Mouse (Mus musculus): ENCODE data around the gene Pacrg. TPM values are rescaled to one million over a fixed set of nuclear protein-coding genes. Genes with fewer than 3 reads are reported as not detected.

Gene Pacrg
- 10.7 and 12.1 TPM in 2 replicates for polyA plus RNA-seq (2015; fragmentation: Nextera tagmentation; extraction: Ambion mirVana)

DNA sequence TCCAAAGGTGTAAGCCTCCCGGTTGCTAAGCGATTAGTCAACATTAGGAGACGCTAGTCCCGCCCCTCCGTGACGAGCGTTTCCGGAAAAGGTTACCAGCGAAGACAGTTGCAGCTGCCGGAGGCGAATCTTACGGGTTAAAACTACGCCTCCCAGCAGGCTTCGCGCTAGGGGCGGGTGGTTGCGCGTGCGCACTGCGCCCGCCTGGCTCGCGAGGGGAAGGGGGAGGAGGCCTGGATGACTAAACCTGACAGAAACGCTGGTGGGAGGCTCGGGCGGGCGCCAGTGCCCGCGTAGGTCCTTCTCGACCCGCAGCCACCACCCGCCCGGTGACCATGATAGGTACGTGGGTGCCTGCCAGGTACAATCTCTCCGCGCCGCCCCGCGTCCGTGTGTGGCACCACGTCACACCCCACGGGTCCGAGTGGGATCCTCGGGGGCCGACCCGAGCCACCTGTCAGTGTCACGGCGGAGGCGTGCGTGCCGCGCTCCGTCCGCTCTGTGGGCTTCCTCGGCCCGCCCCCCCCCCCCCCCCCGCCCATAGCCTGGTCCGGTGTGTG is at the start of gene Pacrg, which contains the start of gene Prkn:
TSS of gene Pacrg (minus strand) at position 164 of the 560 bp plus-strand sequence.
TSS of gene Prkn (plus strand) at position 237 of the 560 bp plus-strand sequence.
- Histone ChIP-seq H3K9me3 (no peaks in the 10 kb centered on the region), H3K27me3 (replicated peaks) (no peaks in the 10 kb centered on the region), H3K27ac (peak within 1 kb of the TSS; percentile 88), H3K4me2 (peak within 1 kb of the TSS; percentile 65), H3K9ac (peak within 1 kb of the TSS; percentile 76), H3K4me1 (peaks cover 9% of the 10 kb centered on the region), H3K36me3 (replicated peaks) (no peaks in the 10 kb centered on the region), H3K4me3 (peak within 1 kb of the TSS; percentile 76)
- under 1% methylated on average over 47 of the region's 58 CpGs for WGBS
- peak; percentile 97 for ATAC-seq (replicated peaks)

DNA sequence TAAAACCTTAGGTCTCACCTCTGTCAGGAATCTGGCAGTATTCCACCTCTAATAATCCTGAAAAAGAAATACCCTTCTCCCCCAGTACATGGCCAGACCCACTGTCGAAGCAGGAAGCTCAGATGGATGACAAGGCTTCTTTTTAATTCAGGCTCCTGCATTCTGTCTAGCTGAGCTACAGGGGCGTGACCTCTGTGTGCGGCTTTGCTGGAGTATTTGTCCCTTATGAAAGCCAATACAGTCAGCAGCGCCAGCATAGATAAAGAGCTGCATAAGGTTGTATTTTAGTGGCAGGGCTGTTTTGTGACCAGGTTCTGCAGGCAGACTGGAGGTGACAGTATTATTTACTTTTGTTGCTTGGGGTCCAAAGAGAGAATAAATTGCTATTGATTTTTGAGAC is 47.8 kb upstream of the Pacrg start:
- no peak for ATAC-seq (replicated peaks)
- no peaks in the 10 kb centered on the region for H3K36me3 ChIP-seq (replicated peaks)
- H3K9me3 ChIP-seq: no peaks in the 10 kb centered on the region
- 0 out of 2 replicates have a peak, but pooled peaks cover 2% of the 10 kb centered on the region for H3K4me1 ChIP-seq
- 14% methylated on average over 4 of the region's 4 CpGs for WGBS
- H3K4me3 ChIP-seq: no peak overlapping the region
- H3K4me2 ChIP-seq: no peak overlapping the region
- H3K27me3 ChIP-seq (replicated peaks): no peaks in the 10 kb centered on the region
- no peak overlapping the region for H3K9ac ChIP-seq
- no peak overlapping the region for H3K27ac ChIP-seq

GRCm38 (mm10) chr17:10882260-10882659 is 42.1 kb upstream of the Pacrg start:
- no peak for ATAC-seq (replicated peaks)
- Histone ChIP-seq H3K4me2 (no peak overlapping the region), H3K9me3 (no peaks in the 10 kb centered on the region), H3K27ac (no peak overlapping the region), H3K9ac (no peak overlapping the region), H3K36me3 (replicated peaks) (no peaks in the 10 kb centered on the region), H3K4me1 (no peaks in the 10 kb centered on the region), H3K27me3 (replicated peaks) (no peaks in the 10 kb centered on the region), H3K4me3 (no peak overlapping the region)
- WGBS: 85% methylated on average over 1 of the region's 1 CpGs

DNA sequence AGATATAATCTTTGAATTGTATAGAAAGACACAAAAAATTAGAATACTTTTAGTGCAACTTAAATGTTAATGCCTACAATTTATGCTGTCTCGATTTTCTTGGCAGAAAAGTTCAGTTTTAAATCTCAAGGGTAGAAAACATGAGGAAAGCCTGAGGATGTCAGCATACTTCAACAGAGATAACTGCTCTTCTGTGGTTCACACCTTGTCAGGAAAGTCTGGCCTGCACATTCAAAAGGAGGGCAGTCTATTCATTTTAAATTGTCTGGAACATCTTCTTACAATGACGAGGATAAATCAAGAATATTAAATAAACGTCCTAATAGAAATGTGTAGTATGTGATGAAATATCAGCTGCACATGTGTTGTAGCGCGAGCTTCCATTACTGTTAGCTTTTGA is 38.9 kb upstream of the Pacrg start:
- Histone ChIP-seq H3K9ac (no peak overlapping the region), H3K4me1 (no peaks in the 10 kb centered on the region), H3K9me3 (no peaks in the 10 kb centered on the region), H3K4me3 (no peak overlapping the region), H3K4me2 (no peak overlapping the region), H3K36me3 (replicated peaks) (no peaks in the 10 kb centered on the region), H3K27ac (no peak overlapping the region), H3K27me3 (replicated peaks) (no peaks in the 10 kb centered on the region)
- 85% methylated on average over 5 of the region's 5 CpGs for WGBS
- no peak for ATAC-seq (replicated peaks)

DNA sequence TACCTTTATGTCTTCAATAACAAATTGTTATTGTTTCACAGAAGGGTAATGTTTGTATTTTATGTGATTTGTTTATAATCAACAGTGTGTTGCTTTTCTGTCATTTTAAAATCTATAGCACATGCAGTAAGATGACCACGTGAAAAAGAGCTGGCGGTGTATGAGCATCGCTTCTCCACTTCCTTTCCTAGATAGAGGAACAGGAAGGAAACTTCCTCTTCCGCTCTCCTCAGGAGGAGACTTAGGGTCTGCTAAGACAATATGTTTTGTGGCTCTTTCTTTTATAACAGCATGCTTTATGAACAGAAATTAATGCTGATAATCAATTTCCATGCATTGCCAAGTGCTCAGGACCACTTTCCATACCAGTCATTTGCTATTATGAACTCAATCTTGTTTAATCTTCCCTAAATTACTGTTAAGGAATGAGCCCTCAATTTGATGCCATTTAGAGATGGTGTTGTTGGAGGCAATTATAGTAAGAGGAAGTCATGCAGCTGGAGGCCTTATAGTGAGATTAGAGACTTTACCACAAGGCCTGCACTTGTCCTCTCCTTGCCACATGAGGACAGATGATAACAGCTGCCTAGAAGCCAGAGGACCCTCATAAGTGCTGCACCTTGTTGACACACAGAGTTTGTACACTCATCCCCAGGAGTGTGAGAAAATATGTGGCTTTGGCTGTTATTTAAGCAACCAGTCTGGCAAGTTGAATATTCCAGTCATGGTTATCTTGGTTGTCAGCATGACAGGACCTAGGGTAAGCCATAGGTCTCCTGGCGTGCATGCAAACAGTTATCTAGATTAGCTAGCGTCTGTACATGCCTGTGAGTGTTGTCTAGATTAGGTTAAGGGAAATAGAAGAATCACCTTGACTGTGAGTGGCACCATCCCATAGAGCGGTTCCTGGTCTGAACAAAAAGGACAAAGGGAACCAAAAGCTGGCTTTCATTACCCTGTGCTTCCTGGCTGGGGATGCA is 34.4 kb upstream of the Pacrg start:
- WGBS: 89% methylated on average over 7 of the region's 7 CpGs

DNA sequence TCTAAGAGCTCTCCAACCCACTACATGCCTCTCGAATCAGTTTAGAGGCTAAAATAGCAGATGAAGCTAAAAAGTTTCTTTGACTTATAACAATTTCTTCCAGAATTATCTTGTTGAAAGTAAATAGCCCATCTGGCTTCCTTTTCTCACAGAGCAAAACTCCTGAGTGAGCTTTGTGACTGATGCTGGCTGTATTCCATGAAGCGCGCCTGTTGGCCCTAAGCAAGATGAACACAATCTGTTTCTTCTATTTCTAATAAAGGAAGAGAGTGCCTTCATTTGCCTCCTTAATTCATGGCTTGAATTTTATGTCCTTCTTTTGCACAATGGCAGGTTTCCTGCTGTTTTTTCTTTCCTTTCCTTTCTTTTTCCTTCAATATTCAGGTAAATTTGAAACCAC is 14.1 kb upstream of the Pacrg start:
- 79% methylated on average over 3 of the region's 3 CpGs for WGBS
- Histone ChIP-seq H3K4me2 (no peak overlapping the region), H3K9ac (no peak overlapping the region), H3K4me1 (no peaks in the 10 kb centered on the region), H3K27ac (no peak overlapping the region), H3K4me3 (no peak overlapping the region), H3K9me3 (no peaks in the 10 kb centered on the region), H3K27me3 (replicated peaks) (no peaks in the 10 kb centered on the region), H3K36me3 (replicated peaks) (no peaks in the 10 kb centered on the region)
- ATAC-seq (replicated peaks): no peak

More for the DNA sequence above, 34.4 kb upstream of the Pacrg start:
- Histone ChIP-seq H3K4me2 (no peak overlapping the region), H3K27ac (no peak overlapping the region), H3K36me3 (replicated peaks) (no peaks in the 10 kb centered on the region), H3K27me3 (replicated peaks) (no peaks in the 10 kb centered on the region), H3K4me1 (no peaks in the 10 kb centered on the region), H3K4me3 (no peak overlapping the region), H3K9me3 (no peaks in the 10 kb centered on the region), H3K9ac (no peak overlapping the region)
- ATAC-seq (replicated peaks): no peak

DNA sequence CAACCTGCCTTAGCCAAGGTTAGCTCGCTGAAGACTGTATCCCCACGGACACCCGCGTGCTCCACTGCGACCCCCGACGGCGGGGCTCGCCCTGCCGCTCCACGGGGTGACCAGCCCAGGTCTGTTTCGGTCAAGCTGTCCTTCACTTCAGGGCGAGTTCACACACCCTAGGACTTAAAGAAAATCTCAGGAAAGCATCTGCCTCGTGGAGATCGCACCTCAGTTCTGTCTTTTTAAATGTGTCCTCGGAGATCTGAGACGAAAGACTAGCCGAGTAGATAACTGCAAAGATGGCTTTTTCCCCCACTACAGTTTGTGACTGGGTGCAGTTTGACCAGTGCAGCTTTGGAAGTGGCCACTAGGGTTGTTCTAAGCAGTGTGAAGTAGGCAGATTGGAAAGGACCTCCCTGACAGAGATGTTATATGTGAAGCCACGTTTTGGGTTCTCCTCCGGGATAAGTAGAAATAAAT is 655 bp upstream of the Pacrg start:
- H3K4me2 ChIP-seq: peak overlapping the region; percentile 65
- peaks cover 9% of the 10 kb centered on the region for H3K4me1 ChIP-seq
- ATAC-seq (replicated peaks): peak; percentile 53
- peak overlapping the region; percentile 76 for H3K9ac ChIP-seq
- H3K9me3 ChIP-seq: no peaks in the 10 kb centered on the region
- WGBS: 2% methylated on average over 20 of the region's 20 CpGs
- H3K36me3 ChIP-seq (replicated peaks): no peaks in the 10 kb centered on the region
- no peaks in the 10 kb centered on the region for H3K27me3 ChIP-seq (replicated peaks)
- peak overlapping the region; percentile 76 for H3K4me3 ChIP-seq
- peak overlapping the region; percentile 88 for H3K27ac ChIP-seq

DNA sequence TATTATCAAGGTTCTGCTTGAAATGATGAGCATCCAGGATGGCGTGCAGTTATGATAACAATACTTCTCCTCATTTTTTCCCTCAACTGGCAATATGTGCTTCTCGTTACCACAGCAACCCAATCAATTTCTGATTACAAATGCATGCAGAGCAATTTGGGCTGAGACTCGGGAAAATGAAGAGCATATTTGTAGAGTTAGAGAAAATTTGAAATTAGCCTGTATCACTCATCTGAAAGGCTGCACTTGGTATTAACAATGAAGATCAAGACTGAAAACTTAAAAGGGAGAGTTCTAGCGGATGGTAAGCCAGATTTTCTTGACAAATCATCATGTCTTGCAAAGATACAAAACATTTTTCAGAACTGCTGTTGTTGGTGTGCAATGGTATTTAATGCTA is 21.1 kb downstream of the Pacrg start:
- no peaks in the 10 kb centered on the region for H3K9me3 ChIP-seq
- H3K4me3 ChIP-seq: no peak overlapping the region
- H3K4me1 ChIP-seq: no peaks in the 10 kb centered on the region
- H3K36me3 ChIP-seq (replicated peaks): no peaks in the 10 kb centered on the region
- H3K4me2 ChIP-seq: no peak overlapping the region
- ATAC-seq (replicated peaks): no peak
- no peak overlapping the region for H3K9ac ChIP-seq
- WGBS: 70% methylated on average over 4 of the region's 4 CpGs
- H3K27me3 ChIP-seq (replicated peaks): no peaks in the 10 kb centered on the region
- no peak overlapping the region for H3K27ac ChIP-seq

GRCm38 (mm10) chr17:10808571-10808970 is 31.5 kb downstream of the Pacrg start:
- Histone ChIP-seq H3K4me2 (no peak overlapping the region), H3K9me3 (no peaks in the 10 kb centered on the region), H3K27me3 (replicated peaks) (no peaks in the 10 kb centered on the region), H3K9ac (no peak overlapping the region), H3K4me3 (no peak overlapping the region), H3K36me3 (replicated peaks) (no peaks in the 10 kb centered on the region), H3K27ac (no peak overlapping the region), H3K4me1 (no peaks in the 10 kb centered on the region)
- WGBS: 77% methylated on average over 2 of the region's 2 CpGs
- no peak for ATAC-seq (replicated peaks)

GRCm38 (mm10) chr17:10807261-10807998 is 32.7 kb downstream of the Pacrg start:
- ATAC-seq (replicated peaks): no peak
- Histone ChIP-seq H3K4me3 (no peak overlapping the region), H3K27ac (no peak overlapping the region), H3K36me3 (replicated peaks) (no peaks in the 10 kb centered on the region), H3K4me2 (no peak overlapping the region), H3K27me3 (replicated peaks) (no peaks in the 10 kb centered on the region), H3K4me1 (no peaks in the 10 kb centered on the region), H3K9ac (no peak overlapping the region), H3K9me3 (no peaks in the 10 kb centered on the region)
- WGBS: 72% methylated on average over 13 of the region's 13 CpGs

- Histone ChIP-seq H3K36me3 (replicated peaks) (no peaks in the 10 kb centered on the region), H3K9ac (no peak overlapping the region), H3K9me3 (no peaks in the 10 kb centered on the region), H3K4me3 (no peak overlapping the region), H3K4me2 (no peak overlapping the region), H3K4me1 (no peaks in the 10 kb centered on the region), H3K27me3 (replicated peaks) (no peaks in the 10 kb centered on the region), H3K27ac (no peak overlapping the region)
- WGBS: 67% methylated on average over 4 of the region's 4 CpGs
- no peak for ATAC-seq (replicated peaks)
Measured at GRCm38 (mm10) chr17:10806692-10807091, 33.4 kb downstream of the Pacrg start.

- Histone ChIP-seq H3K27ac (no peak overlapping the region), H3K27me3 (replicated peaks) (no peaks in the 10 kb centered on the region), H3K36me3 (replicated peaks) (no peaks in the 10 kb centered on the region), H3K4me2 (no peak overlapping the region), H3K9me3 (no peaks in the 10 kb centered on the region), H3K4me3 (no peak overlapping the region), H3K9ac (0 out of 2 replicates have a peak overlapping the region, but pooled peaks have one; percentile 5), H3K4me1 (peaks cover 8% of the 10 kb centered on the region)
- 45% methylated on average over 3 of the region's 3 CpGs for WGBS
- no peak for ATAC-seq (replicated peaks)
Measured at GRCm38 (mm10) chr17:10791661-10792060, 48.5 kb downstream of the Pacrg start.
